Mouse (Mus musculus) right cerebral cortex, adult 18-20 months (tissue): ENCODE results near the gene Bche.

ENCODE experiments used
- DNase-seq: peaks from one replicate; pipeline ENCODE4 v3.0.0; 2022; ENCODE audit warnings: mixed read lengths

Gene Bche

GRCm38 (mm10) chr3:73708410-73708714 lies at the start of gene Bche:
Gene Bche, minus strand, starts transcription at chr3:73708415.
- DNase-seq, result no peak

- no peak for DNase-seq
Measured at GRCm38 (mm10) chr3:73741998-73742397, 33.8 kb upstream of the Bche start.

GRCm38 (mm10) chr3:73731677-73732076 lies 23.5 kb upstream of the Bche start:
- no peak for DNase-seq

GRCm38 (mm10) chr3:73729511-73729910 lies 21.3 kb upstream of the Bche start:
- no peak for DNase-seq

- DNase-seq, result no peak
Measured at GRCm38 (mm10) chr3:73725711-73726110, 17.5 kb upstream of the Bche start.

GRCm38 (mm10) chr3:73724869-73725268 lies 16.7 kb upstream of the Bche start:
- no peak for DNase-seq

GRCm38 (mm10) chr3:73717610-73718284 lies 9.5 kb upstream of the Bche start:
- DNase-seq, result no peak

GRCm38 (mm10) chr3:73709871-73710270 lies 1.7 kb upstream of the Bche start:
- no peak for DNase-seq

- peak; percentile 28 for DNase-seq
Measured at GRCm38 (mm10) chr3:73707461-73708409, 480 bp downstream of the Bche start.

- DNase-seq, result no peak
Measured at GRCm38 (mm10) chr3:73706544-73706943, 1.7 kb downstream of the Bche start.

- DNase-seq, result no peak
Measured at GRCm38 (mm10) chr3:73698889-73699288, 9.3 kb downstream of the Bche start.

- no peak for DNase-seq
Measured at GRCm38 (mm10) chr3:73673333-73673732, 34.9 kb downstream of the Bche start.

- no peak for DNase-seq
Measured at GRCm38 (mm10) chr3:73668172-73668571, 40.0 kb downstream of the Bche start.

GRCm38 (mm10) chr3:73667245-73668131 lies 40.7 kb downstream of the Bche start:
- DNase-seq, result no peak

- no peak for DNase-seq
Measured at GRCm38 (mm10) chr3:73650281-73650680, 57.9 kb downstream of the Bche start.

GRCm38 (mm10) chr3:73647064-73647463 lies 61.2 kb downstream of the Bche start:
- no peak for DNase-seq

GRCm38 (mm10) chr3:73611421-73611820 lies 96.8 kb downstream of the Bche start:
- DNase-seq, result peak; percentile 21

GRCm38 (mm10) chr3:73591757-73592533 lies 116.3 kb downstream of the Bche start:
- DNase-seq, result no peak
